Mouse (Mus musculus) gastrocnemius, postnatal 14 days (tissue): ENCODE measurements at regions not wholly inside any gene's neighbourhood (a gene's known extent, or its start where the extent isn't known, plus 50 kb on each side); places are given as distances from the start of the nearest gene placed in this dataset.

Experiments
- DNase-seq: peaks from one replicate; pipeline ENCODE4 v3.0.0; 2021; ENCODE audit warnings: mixed read lengths
- intact Hi-C: fragments of 180-260 bp; cut with DNase I; formaldehyde crosslinking; loops from one replicate; pipeline ENCODE4 v1.15.1; 2025; ENCODE audit warnings: low total_unique reads

GRCm38 (mm10) chr8:34756916-34757315 is 645.4 kb upstream of the Gm10131 start:
- intact Hi-C loops: no loop called here
- no peak for DNase-seq

GRCm38 (mm10) chr8:34756171-34756570 is 644.6 kb upstream of the Gm10131 start:
- no peak for DNase-seq
- intact Hi-C loops: no loop called here

- intact Hi-C loops: no loop called here
- no peak for DNase-seq
Observed at GRCm38 (mm10) chr8:34755480-34755879, 643.9 kb upstream of the Gm10131 start.

DNA sequence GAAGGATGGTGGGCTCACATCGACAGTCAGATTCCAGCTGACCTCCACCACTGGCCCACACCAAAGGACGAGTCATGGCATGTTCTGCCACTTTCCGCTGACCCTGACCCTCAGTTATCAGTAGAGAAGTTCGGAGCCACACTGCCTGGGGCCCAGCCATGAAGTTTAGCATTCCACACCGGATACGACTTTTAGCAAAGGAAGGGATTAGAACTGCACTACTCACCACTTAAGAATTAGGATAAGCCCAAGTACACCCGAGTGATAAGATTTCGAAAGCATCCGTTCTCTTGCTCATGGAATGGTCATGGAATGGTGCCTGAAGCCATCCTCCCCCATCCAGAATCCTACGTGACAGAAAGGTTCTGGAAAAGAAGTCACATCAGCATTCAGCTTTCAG is 641.5 kb upstream of the Gm10131 start:
- DNase-seq: no peak
- intact Hi-C loops: no loop called here

GRCm38 (mm10) chr8:34748521-34748920 is 637.0 kb upstream of the Gm10131 start:
- no peak for DNase-seq
- intact Hi-C loops: no loop called here

- DNase-seq: no peak
- intact Hi-C loops: no loop called here
Observed at GRCm38 (mm10) chr8:34745706-34746105, 634.2 kb upstream of the Gm10131 start.

DNA sequence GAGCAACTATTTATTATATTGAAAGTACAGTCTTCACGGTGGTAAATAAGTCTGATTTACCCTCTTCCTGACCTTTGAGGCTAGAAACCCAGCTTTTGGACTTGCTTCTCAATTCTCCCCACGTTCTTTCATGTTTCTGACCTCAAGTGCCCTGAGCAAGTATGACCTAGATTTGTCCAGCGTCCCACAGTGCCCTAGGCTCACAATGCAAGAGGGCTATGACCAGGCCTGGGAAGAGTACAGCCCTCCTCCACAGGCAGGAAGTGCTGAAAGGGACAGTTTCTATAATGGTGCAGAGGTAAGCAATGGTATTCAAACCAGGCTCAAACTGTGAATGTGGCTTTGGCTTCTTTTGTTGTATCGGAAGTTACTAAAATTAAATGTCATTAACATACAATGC is 633.1 kb upstream of the Gm10131 start:
- intact Hi-C loops: no loop called here
- no peak for DNase-seq

GRCm38 (mm10) chr8:34744179-34744578 is 632.6 kb upstream of the Gm10131 start:
- intact Hi-C loops: no loop called here
- DNase-seq: no peak

GRCm38 (mm10) chr8:34743137-34743536 is 631.6 kb upstream of the Gm10131 start:
- intact Hi-C loops: no loop called here
- no peak for DNase-seq

GRCm38 (mm10) chr8:34740836-34741235 is 629.3 kb upstream of the Gm10131 start:
- intact Hi-C loops: no loop called here
- DNase-seq: no peak

GRCm38 (mm10) chr8:34739836-34740804 is 628.6 kb upstream of the Gm10131 start:
- DNase-seq: no peak
- intact Hi-C loops: no loop called here

DNA sequence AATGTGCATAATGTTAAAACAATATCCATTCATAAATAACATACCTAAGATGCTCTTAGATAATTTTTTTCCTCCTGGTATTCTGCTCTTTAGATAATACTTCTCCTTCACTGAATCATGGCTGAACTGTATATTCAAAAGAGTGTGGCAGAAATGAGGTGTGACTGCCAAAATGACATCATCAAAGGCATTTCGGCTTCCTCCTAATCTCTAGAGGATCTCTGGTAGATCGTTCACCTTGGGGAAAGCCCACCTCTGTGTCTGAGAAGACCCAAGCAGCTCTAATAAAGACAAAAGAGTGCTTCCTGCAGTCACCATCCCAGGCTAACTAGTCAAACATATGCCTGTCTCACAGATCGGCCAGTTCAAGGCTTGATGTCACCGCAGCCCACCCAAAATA is 624.7 kb upstream of the Gm10131 start:
- intact Hi-C loops: no loop called here
- DNase-seq: no peak

GRCm38 (mm10) chr8:34735006-34735405 is 623.5 kb upstream of the Gm10131 start:
- no peak for DNase-seq
- intact Hi-C loops: no loop called here

DNA sequence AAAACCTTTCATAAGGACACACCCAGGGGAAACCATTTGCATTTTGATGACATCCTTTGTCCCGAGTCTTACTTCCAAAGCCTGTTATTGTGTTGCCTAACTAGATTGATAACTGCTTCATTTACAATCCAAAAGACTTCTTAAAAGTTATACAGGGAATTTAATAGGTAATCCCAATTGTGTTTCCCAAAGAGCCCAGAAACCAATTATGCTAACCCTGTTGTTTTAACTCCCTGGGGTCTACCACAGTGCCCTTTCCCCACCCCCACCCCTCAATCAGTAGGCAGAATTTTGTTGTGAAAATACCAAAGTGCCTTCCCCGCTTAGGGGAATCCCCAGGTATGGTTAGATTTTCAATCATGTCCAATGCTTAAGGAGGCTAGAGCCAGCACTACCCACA is 621.3 kb upstream of the Gm10131 start:
- intact Hi-C loops: no loop called here
- no peak for DNase-seq

DNA sequence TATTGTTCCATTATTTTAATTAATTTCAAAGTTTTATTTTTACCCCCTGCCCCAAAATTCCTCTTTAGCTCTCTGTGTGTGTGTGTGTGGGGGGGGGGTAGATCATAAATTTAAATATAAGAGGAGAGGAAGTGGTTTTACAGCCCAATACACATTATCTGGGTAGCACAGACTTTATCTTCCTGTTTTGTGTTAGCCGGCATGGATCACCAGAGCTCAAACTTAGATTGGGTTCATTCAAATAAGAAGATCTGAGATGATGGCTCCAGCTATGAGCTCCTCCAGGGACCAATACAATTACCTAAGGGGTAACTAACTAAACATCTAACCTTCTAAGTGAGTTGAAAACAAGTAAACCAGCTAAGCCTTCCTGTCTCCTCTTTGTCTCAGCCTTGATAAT is 620.8 kb upstream of the Gm10131 start:
- intact Hi-C loops: no loop called here
- DNase-seq: no peak

GRCm38 (mm10) chr8:34731096-34731999 is 619.8 kb upstream of the Gm10131 start:
- no peak for DNase-seq
- intact Hi-C loops: no loop called here

DNA sequence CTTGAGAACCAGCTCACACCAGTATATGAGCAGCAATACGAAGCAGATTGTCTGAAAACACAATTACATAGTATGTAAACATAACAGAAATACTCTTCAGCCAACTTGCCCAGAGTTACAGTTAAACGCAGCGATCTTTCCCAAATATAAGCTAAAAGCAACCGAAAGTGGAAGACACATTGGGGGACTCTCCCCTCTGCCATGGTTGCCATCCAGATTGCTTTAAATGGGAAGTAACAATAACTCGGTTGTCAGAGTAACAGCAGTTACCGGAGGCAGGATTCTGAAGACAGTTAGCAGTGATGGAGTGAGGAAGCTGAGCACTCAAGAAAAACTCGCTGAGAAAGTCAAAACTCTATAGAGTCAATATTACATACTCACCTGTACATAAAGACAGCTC is 618.0 kb upstream of the Gm10131 start:
- DNase-seq: no peak
- intact Hi-C loops: no loop called here

DNA sequence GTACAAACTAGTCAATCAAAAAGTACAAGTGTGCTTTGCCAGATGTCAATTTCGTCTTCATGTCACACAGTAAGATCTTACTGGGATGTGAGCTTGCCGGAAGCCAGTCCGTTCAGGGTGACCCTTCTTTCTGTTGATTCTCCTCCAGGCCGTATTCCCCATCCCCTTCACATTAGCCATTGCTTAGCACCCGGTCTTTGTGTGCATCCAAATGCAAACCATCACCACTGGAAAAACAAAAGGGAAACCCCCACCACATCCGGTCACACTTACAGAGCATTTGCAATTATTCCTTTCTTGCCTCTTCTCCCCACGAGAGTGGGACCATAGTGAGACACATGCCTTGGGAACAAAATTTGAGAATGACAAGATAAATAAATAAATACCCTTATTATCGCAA is 616.2 kb upstream of the Gm10131 start:
- no peak for DNase-seq
- intact Hi-C loops: no loop called here

DNA sequence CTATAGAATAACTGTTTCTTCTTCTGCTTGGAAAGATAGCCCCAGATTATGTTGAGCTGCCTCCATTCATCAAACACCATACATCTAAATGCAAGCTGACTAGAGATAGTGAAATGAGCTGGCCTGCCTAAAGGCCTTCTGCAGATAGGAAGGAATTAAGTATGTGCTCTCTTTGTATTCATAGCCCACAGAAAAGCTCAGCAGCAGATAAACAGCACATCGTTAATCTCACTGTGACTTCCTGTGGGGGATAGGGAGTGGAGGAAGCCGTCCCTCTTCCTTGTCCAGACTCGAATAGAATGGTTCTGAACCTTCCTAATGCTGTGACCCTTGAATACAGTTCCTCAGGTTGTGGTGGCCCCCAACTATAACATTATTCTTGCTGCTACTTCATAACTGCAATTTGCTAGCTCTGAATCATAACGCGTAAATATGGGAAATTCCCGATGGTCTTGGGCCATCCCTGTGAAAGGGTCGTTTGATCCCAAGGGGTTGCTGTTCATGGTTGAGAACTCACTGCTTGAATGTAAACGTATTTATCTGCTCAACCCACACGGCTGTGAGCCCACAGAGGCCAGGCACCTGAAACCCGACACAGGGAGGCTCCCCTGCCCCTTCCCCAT is 614.7 kb upstream of the Gm10131 start:
- intact Hi-C loops: no loop called here
- no peak for DNase-seq

DNA sequence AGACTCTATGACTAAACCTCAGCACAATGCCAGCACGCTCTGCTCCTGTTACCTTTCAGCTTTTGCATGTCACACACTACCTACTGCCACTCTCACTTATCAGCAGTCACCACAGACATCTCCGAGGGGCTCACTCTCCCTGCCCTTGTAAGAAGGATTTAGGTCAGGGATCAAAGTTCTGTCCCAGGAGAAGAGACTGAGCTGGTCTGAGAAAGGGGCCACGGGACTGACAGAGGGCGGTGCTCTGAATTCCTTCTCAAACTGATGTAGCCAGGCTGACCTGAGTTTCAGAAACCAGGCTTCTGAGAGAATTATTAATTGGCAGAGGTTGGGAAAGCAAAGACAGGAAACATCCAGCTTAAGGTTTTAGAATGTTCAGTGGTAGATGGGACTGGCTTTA is 614.0 kb upstream of the Gm10131 start:
- intact Hi-C loops: no loop called here
- no peak for DNase-seq
